Mouse (Mus musculus): ENCODE measurements around the gene Lsamp.

DNA sequence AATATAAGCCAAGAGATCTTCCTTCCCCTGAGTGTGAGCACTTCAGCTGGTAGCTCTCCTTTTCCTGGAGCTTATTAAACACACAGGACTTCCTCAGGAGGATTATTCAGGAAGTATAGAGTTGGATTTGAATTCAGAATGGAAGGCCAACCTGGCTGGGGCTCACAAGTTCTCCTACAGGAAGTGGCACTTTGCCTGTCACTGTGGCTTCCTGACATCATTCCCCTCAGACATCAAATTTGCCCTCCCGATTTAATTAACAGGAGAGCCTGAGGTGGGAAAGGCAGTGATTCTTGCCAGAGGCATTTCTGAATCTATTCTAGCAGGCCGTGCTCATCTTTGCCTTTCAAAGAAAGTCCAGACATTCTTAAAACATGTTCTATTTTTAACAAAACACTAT, 2097.4 kb downstream of the Lsamp start:
- TF ChIP-seq CTCF (IDR thresholded peaks at IDR 0.05; ENCODE audit: control insufficient read depth, insufficient read depth, insufficient replicate concordance, low read depth, low read length) (no peak), POLR2A (IDR thresholded peaks at IDR 0.05; ENCODE audit: control insufficient read depth, low read depth, low read length) (no peak)
